Mouse (Mus musculus): ENCODE measurements around the gene Fmod. TPM values are rescaled to one million over a fixed set of nuclear protein-coding genes. Genes with fewer than 3 reads are reported as not detected.

Fmod gene
- polyA plus RNA-seq, 1 experiment from 2014 or later, result 16.8 TPM

- no peak overlapping the region for H3K9ac ChIP-seq
- peaks cover 14% of the 10 kb centered on the region for H3K4me1 ChIP-seq
- no peak for ATAC-seq (ENCODE audit: low FRiP score, low read depth)
- H3K4me3 ChIP-seq, result no peak overlapping the region
- WGBS, result 58% methylated on average over 2 of the region's 2 CpGs
- no peaks in the 10 kb centered on the region for H3K36me3 ChIP-seq
- no peaks in the 10 kb centered on the region for H3K9me3 ChIP-seq
- H3K4me2 ChIP-seq (replicated peaks), result no peak overlapping the region
- no peak overlapping the region for H3K27ac ChIP-seq
- H3K27me3 ChIP-seq (replicated peaks), result no peaks in the 10 kb centered on the region
Measured at GRCm38 (mm10) chr1:134041900-134042299, 4.8 kb downstream of the Fmod start.

DNA sequence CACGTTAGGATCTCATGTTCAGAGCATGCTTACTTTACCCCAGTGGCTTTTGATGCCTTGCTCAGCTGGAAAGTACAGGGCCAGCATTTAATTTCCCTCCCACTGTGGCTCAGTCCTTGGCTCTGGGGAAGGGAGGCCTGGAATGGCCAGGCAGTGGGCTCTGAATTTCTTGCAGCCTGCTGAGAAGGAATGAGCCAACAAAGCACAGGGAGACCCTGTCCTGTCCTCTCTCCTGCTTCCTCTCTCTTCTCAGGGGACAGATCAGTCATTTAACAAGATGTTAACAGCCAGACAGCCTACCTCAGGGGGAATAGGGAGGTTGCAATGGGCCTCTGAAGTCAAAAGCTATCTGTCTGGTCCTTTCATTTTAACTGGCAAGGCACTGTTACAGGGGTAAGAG lies 5.3 kb downstream of the Fmod start:
- Histone ChIP-seq H3K27me3 (replicated peaks) (no peaks in the 10 kb centered on the region), H3K36me3 (no peaks in the 10 kb centered on the region), H3K27ac (no peak overlapping the region), H3K9me3 (no peaks in the 10 kb centered on the region), H3K4me3 (no peak overlapping the region), H3K9ac (no peak overlapping the region), H3K4me2 (replicated peaks) (no peak overlapping the region), H3K4me1 (peaks cover 14% of the 10 kb centered on the region)
- no peak for ATAC-seq (ENCODE audit: low FRiP score, low read depth)
- WGBS, result 13% methylated on average over 1 of the region's 1 CpGs

DNA sequence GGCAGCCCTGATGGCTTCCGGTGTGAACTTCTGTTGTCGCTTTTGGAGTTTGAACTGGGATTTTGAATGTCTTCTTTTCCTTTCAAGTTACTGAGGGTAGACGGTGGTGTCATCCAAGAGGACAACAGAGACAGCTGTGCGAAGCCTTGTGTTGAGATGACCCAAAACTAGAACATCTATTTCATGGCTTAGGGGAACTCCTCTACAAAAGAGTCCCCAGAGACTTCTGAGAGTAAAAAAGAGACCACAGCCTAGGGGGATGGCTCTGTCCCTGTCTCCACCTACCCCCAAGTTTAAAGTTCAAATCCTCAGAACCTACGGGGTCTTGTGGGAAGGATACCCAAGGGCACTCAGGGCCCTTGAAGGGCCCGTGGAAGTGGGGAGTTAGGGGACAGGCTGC lies 7.8 kb downstream of the Fmod start:
- Histone ChIP-seq H3K4me3 (no peak overlapping the region), H3K4me2 (replicated peaks) (no peak overlapping the region), H3K4me1 (peaks cover 14% of the 10 kb centered on the region), H3K9me3 (no peaks in the 10 kb centered on the region), H3K9ac (no peak overlapping the region), H3K27me3 (replicated peaks) (0 out of 2 replicates have a peak, but pooled peaks cover 4% of the 10 kb centered on the region), H3K36me3 (no peaks in the 10 kb centered on the region), H3K27ac (no peak overlapping the region)
- 93% methylated on average over 6 of the region's 6 CpGs for WGBS
- no peak for ATAC-seq (ENCODE audit: low FRiP score, low read depth)

GRCm38 (mm10) chr1:134045971-134046370 lies 8.9 kb downstream of the Fmod start:
- H3K27me3 ChIP-seq (replicated peaks), result 0 out of 2 replicates have a peak, but pooled peaks cover 4% of the 10 kb centered on the region
- H3K9ac ChIP-seq, result peak overlapping the region; percentile 36
- H3K36me3 ChIP-seq, result no peaks in the 10 kb centered on the region
- ATAC-seq (ENCODE audit: low FRiP score, low read depth), result peak; percentile 65; the same call in 1 of the 2 replicates
- no peak overlapping the region for H3K27ac ChIP-seq
- H3K4me1 ChIP-seq, result peaks cover 14% of the 10 kb centered on the region
- peak overlapping the region; percentile 59 for H3K4me2 ChIP-seq (replicated peaks)
- H3K9me3 ChIP-seq, result no peaks in the 10 kb centered on the region
- H3K4me3 ChIP-seq, result peak overlapping the region; percentile 11; the same call in 1 of the 2 replicates
- 9% methylated on average over 7 of the region's 9 CpGs for WGBS

DNA sequence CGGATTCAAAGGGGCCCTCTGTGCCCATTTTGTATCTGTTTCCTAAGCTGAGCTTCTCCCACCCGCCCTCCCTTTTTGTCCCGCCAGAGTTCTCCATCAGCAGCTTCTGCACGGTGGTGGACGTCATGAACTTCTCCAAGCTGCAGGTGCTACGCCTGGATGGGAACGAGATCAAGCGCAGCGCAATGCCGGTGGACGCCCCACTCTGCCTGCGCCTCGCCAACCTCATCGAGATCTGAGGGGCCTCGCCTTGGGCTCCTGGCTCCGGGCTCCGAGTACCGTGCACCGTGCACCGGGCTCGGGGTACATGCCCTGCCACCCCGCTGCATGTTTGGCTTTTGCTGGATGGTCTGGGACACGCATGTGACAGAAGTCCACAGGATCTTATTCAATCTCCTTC lies 9.3 kb downstream of the Fmod start:
- Histone ChIP-seq H3K4me2 (replicated peaks) (peak overlapping the region; percentile 59), H3K36me3 (no peaks in the 10 kb centered on the region), H3K4me1 (peaks cover 14% of the 10 kb centered on the region), H3K9ac (peak overlapping the region; percentile 36), H3K9me3 (no peaks in the 10 kb centered on the region), H3K27ac (no peak overlapping the region), H3K4me3 (peak overlapping the region; percentile 11; the same call in 1 of the 2 replicates), H3K27me3 (replicated peaks) (0 out of 2 replicates have a peak, but pooled peaks cover 4% of the 10 kb centered on the region)
- peak; percentile 17; the same call in 1 of the 2 replicates for ATAC-seq (ENCODE audit: low FRiP score, low read depth)
- WGBS, result 25% methylated on average over 23 of the region's 23 CpGs

DNA sequence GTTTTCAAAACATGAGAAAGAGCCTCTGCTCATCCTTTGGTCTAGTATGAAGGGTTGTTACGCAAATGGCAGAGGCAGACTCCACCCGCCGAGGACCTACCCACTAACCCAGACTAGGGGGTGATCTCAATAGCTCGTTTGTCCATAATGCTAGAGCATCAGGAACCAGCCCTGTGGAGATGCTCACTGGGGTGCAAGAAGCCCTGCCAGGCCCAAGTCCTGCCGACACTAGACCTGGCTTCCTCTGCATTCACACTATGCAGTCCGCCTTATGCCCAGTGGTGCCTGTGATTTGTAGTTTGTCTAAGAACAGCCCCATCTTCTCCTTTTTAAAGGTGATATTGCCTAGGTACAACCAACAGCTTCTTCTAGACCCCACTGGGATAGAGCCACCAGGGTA lies 10.4 kb downstream of the Fmod start:
- 0 out of 2 replicates have a peak, but pooled peaks cover 4% of the 10 kb centered on the region for H3K27me3 ChIP-seq (replicated peaks)
- H3K4me3 ChIP-seq, result no peak overlapping the region
- H3K9ac ChIP-seq, result no peak overlapping the region
- H3K4me2 ChIP-seq (replicated peaks), result no peak overlapping the region
- no peaks in the 10 kb centered on the region for H3K36me3 ChIP-seq
- no peaks in the 10 kb centered on the region for H3K9me3 ChIP-seq
- H3K27ac ChIP-seq, result no peak overlapping the region
- 82% methylated on average over 6 of the region's 6 CpGs for WGBS
- H3K4me1 ChIP-seq, result peaks cover 4% of the 10 kb centered on the region
- no peak for ATAC-seq (ENCODE audit: low FRiP score, low read depth)

DNA sequence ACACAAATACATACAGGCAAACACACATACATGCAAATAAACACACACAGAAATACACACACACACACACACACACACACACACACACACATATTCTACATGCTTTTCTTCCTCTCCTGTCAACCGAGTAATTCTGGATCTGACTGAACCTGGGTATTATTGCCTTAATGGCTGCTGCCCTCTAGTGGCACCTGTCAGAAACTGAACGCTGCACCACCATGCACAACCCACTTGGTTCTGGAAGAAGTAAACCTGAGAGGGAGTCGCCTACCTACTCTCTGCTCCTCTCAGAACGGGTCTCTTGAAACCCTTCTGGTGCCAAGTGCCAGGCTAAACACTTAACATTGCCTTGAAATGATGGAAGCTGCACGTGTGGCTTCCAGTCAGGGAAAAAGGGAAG lies 11.7 kb downstream of the Fmod start:
- 4% methylated on average over 5 of the region's 5 CpGs for WGBS
- ATAC-seq (ENCODE audit: low FRiP score, low read depth), result peak; percentile 45

GRCm38 (mm10) chr1:134049542-134049941 lies 12.5 kb downstream of the Fmod start:
- no peak overlapping the region for H3K4me3 ChIP-seq
- no peak overlapping the region for H3K4me2 ChIP-seq (replicated peaks)
- no peak overlapping the region for H3K9ac ChIP-seq
- no peaks in the 10 kb centered on the region for H3K36me3 ChIP-seq
- ATAC-seq (ENCODE audit: low FRiP score, low read depth), result no peak
- no peak overlapping the region for H3K27ac ChIP-seq
- 72% methylated on average over 6 of the region's 6 CpGs for WGBS
- 0 out of 2 replicates have a peak, but pooled peaks cover 4% of the 10 kb centered on the region for H3K27me3 ChIP-seq (replicated peaks)
- H3K9me3 ChIP-seq, result no peaks in the 10 kb centered on the region
- H3K4me1 ChIP-seq, result peaks cover 3% of the 10 kb centered on the region

More for the DNA sequence above, 11.7 kb downstream of the Fmod start:
- H3K9me3 ChIP-seq, result no peaks in the 10 kb centered on the region
- no peak overlapping the region for H3K4me3 ChIP-seq
- H3K4me1 ChIP-seq, result peaks cover 3% of the 10 kb centered on the region
- H3K27ac ChIP-seq, result no peak overlapping the region
- H3K36me3 ChIP-seq, result no peaks in the 10 kb centered on the region
- 0 out of 2 replicates have a peak, but pooled peaks cover 4% of the 10 kb centered on the region for H3K27me3 ChIP-seq (replicated peaks)
- no peak overlapping the region for H3K4me2 ChIP-seq (replicated peaks)
- no peak overlapping the region for H3K9ac ChIP-seq

GRCm38 (mm10) chr1:134053207-134053606 lies 16.2 kb downstream of the Fmod start:
- no peak overlapping the region for H3K4me3 ChIP-seq
- 7% methylated on average over 6 of the region's 6 CpGs for WGBS
- 0 out of 2 replicates have a peak, but pooled peaks cover 4% of the 10 kb centered on the region for H3K27me3 ChIP-seq (replicated peaks)
- no peak overlapping the region for H3K27ac ChIP-seq
- no peak overlapping the region for H3K9ac ChIP-seq
- H3K4me1 ChIP-seq, result peaks cover 7% of the 10 kb centered on the region; the same call in 1 of the 2 replicates
- 0 out of 2 replicates have a peak, but pooled peaks have one; percentile 29 for ATAC-seq (ENCODE audit: low FRiP score, low read depth)
- H3K4me2 ChIP-seq (replicated peaks), result no peak overlapping the region
- no peaks in the 10 kb centered on the region for H3K36me3 ChIP-seq
- H3K9me3 ChIP-seq, result no peaks in the 10 kb centered on the region

- H3K9ac ChIP-seq, result no peak overlapping the region
- H3K4me2 ChIP-seq (replicated peaks), result no peak overlapping the region
- H3K27ac ChIP-seq, result no peak overlapping the region
- no peaks in the 10 kb centered on the region for H3K27me3 ChIP-seq (replicated peaks)
- no peak overlapping the region for H3K4me3 ChIP-seq
- no peaks in the 10 kb centered on the region for H3K9me3 ChIP-seq
- peaks cover 12% of the 10 kb centered on the region for H3K4me1 ChIP-seq
- ATAC-seq (ENCODE audit: low FRiP score, low read depth), result no peak
- 66% methylated on average over 9 of the region's 9 CpGs for WGBS
- no peaks in the 10 kb centered on the region for H3K36me3 ChIP-seq
Measured at GRCm38 (mm10) chr1:134055058-134055457, 18.0 kb downstream of the Fmod start.

DNA sequence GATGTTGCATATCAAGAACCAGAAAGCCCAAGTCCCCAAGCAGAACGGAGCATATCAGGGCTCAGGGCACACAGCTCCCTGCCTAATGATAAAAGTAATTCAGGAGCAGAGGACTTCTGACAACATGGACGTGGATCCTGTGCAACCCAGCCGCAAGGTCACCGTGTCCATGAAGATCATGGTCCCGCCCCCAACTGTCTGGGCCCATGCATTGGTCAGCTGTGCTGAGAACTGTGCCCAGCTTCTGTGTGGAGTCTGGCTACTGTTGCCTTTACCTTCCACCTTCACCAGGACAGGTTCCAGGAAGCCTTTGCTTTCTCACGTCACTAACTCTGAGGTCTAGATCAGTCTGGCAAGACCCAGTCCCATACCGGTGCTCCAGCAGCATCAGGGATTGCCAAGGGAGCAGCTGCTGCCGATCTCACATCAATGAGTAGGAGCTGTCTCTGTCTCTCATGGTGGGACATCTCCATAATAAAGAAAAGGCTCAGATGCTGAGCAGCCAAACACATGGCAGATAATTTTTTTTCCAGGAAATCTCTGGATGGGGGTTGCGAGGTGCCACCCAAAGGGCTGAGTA lies 18.7 kb downstream of the Fmod start:
- Histone ChIP-seq H3K36me3 (no peaks in the 10 kb centered on the region), H3K4me1 (peaks cover 19% of the 10 kb centered on the region), H3K9me3 (no peaks in the 10 kb centered on the region), H3K4me2 (replicated peaks) (no peak overlapping the region), H3K27me3 (replicated peaks) (no peaks in the 10 kb centered on the region), H3K4me3 (no peak overlapping the region), H3K9ac (no peak overlapping the region), H3K27ac (no peak overlapping the region)
- no peak for ATAC-seq (ENCODE audit: low FRiP score, low read depth)
- WGBS, result 84% methylated on average over 9 of the region's 9 CpGs

GRCm38 (mm10) chr1:134056285-134056684 lies 19.2 kb downstream of the Fmod start:
- H3K9me3 ChIP-seq, result no peaks in the 10 kb centered on the region
- no peaks in the 10 kb centered on the region for H3K36me3 ChIP-seq
- no peak overlapping the region for H3K9ac ChIP-seq
- no peak overlapping the region for H3K4me3 ChIP-seq
- 74% methylated on average over 4 of the region's 4 CpGs for WGBS
- ATAC-seq (ENCODE audit: low FRiP score, low read depth), result no peak
- H3K27ac ChIP-seq, result no peak overlapping the region
- H3K4me2 ChIP-seq (replicated peaks), result no peak overlapping the region
- H3K27me3 ChIP-seq (replicated peaks), result no peaks in the 10 kb centered on the region
- peaks cover 24% of the 10 kb centered on the region for H3K4me1 ChIP-seq

GRCm38 (mm10) chr1:134057736-134058135 lies 20.7 kb downstream of the Fmod start:
- no peak overlapping the region for H3K27ac ChIP-seq

More at GRCm38 (mm10) chr1:134057736-134058135, 20.7 kb downstream of the Fmod start:
- Histone ChIP-seq H3K27me3 (replicated peaks) (no peaks in the 10 kb centered on the region), H3K9me3 (no peaks in the 10 kb centered on the region), H3K4me3 (no peak overlapping the region), H3K4me2 (replicated peaks) (no peak overlapping the region), H3K36me3 (no peaks in the 10 kb centered on the region), H3K4me1 (peaks cover 38% of the 10 kb centered on the region), H3K9ac (no peak overlapping the region)
- no peak for ATAC-seq (ENCODE audit: low FRiP score, low read depth)
- WGBS, result 79% methylated on average over 8 of the region's 8 CpGs
